Comparison of ENCODE assay signal across 8 mouse cellular contexts in genomic region chrX:57053174-57053992, GRCm38 (mm10). TPM values are rescaled to one million over a fixed set of nuclear protein-coding genes. Genes with fewer than 3 reads are reported as not detected.
DNase-seq lines count a peak whose midpoint lies in the region; ATAC-seq and TF ChIP-seq lines count a peak whose summit lies in the region.

Htatsf1 (plus strand) TSS chrX:57053583.

- H3K4me2 ChIP-seq in heart, embryonic 14.5 days (ENCODE audit: low read length), result peak within 1 kb of the TSS; percentile 65
- H3K4me2 ChIP-seq in liver, embryonic 14.5 days (ENCODE audit: low read depth), result peak within 1 kb of the TSS; percentile 68
- H3K4me2 ChIP-seq in neural tube, embryonic 11.5 days (ENCODE audit: low read depth), result peak within 1 kb of the TSS; percentile 51
- peak within 1 kb of the TSS; percentile 52 for H3K4me2 ChIP-seq in stomach, postnatal 0 days (replicated peaks; ENCODE audit: low read depth)

- peaks cover 27% of the 10 kb centered on the region for H3K36me3 ChIP-seq in heart, embryonic 14.5 days (ENCODE audit: control insufficient read depth, insufficient read depth, low read length)
- H3K36me3 ChIP-seq in liver, embryonic 14.5 days (replicated peaks; ENCODE audit: control insufficient read depth, insufficient read depth, low read depth), result no peaks in the 10 kb centered on the region
- H3K36me3 ChIP-seq in neural tube, embryonic 11.5 days (ENCODE audit: control insufficient read depth, insufficient read depth, low read length), result no peaks in the 10 kb centered on the region
- no peaks in the 10 kb centered on the region for H3K36me3 ChIP-seq in stomach, postnatal 0 days (ENCODE audit: control insufficient read depth, insufficient read depth, low read length)

- H3K4me1 ChIP-seq in heart, embryonic 14.5 days (ENCODE audit: control insufficient read depth in 2 of 2, insufficient read depth in 2 of 2, low read length in 2 of 2), result no peaks in the 10 kb centered on the region
- 0 out of 4 replicates have a peak, but pooled peaks cover 0 to 2% of the 10 kb centered on the region in 2 experiments for H3K4me1 ChIP-seq in liver, embryonic 14.5 days (replicated peaks; ENCODE audit: control insufficient read depth in 2 of 2, insufficient read depth in 2 of 2, low read length in 1 of 2)
- H3K4me1 ChIP-seq in neural tube, embryonic 11.5 days (ENCODE audit: control insufficient read depth, insufficient read depth, low read length), result no peaks in the 10 kb centered on the region
- no peaks in the 10 kb centered on the region for H3K4me1 ChIP-seq in stomach, postnatal 0 days (replicated peaks; ENCODE audit: control insufficient read depth, insufficient read depth)

- no peak for TF ChIP-seq CTCF in liver, embryonic 14.5 days (IDR thresholded peaks at IDR 0.05; ENCODE audit: low read depth)
- no peak; the same call in 1 of the 2 replicates for TF ChIP-seq CTCF in stomach, postnatal 0 days (IDR thresholded peaks at IDR 0.05; ENCODE audit: low read depth)

- peak; percentile 80 for ATAC-seq in CD4-positive, CD25-positive, alpha-beta regulatory T cell, adult 4 months
- ATAC-seq in heart, embryonic 14.5 days (ENCODE audit: insufficient number of reproducible peaks, insufficient read depth, low FRiP score, low read depth), result peak; percentile 93
- ATAC-seq in liver, embryonic 14.5 days (ENCODE audit: insufficient read depth), result peak; percentile 94
- ATAC-seq in neural tube, embryonic 11.5 days (ENCODE audit: insufficient read depth, low FRiP score, low TSS enrichment), result peak; percentile 95
- ATAC-seq in stomach, postnatal 0 days (ENCODE audit: low FRiP score, low TSS enrichment), result peak; percentile 96

- peak within 1 kb of the TSS; percentile 57 to 91 for H3K4me3 ChIP-seq in heart, embryonic 14.5 days (ENCODE audit: control insufficient read depth in 1 of 2, insufficient read depth in 1 of 2, low read depth in 1 of 2, low read length in 2 of 2)
- H3K4me3 ChIP-seq in liver, embryonic 14.5 days (ENCODE audit: insufficient read depth in 1 of 2, low read depth in 2 of 2, low read length in 2 of 2), result peak within 1 kb of the TSS; percentile 75 to 98
- H3K4me3 ChIP-seq in neural tube, embryonic 11.5 days (ENCODE audit: low read depth, low read length), result peak within 1 kb of the TSS; percentile 49
- H3K4me3 ChIP-seq in stomach, postnatal 0 days (ENCODE audit: low read depth, low read length), result peak within 1 kb of the TSS; percentile 59

- peak; percentile 57 for DNase-seq in c-Kit-negative CD71-positive TER-119-positive erythroid progenitor cells, embryonic 14.5 days (ENCODE audit: low read depth, low spot score)
- peak; percentile 44 for DNase-seq in fibroblast of lung, adult 2 months (ENCODE audit: low read depth)
- peak; percentile 85 for DNase-seq in kidney, postnatal 14 days
- peak; percentile 53 to 56 (median 54) for DNase-seq in liver, embryonic 14.5 days (ENCODE audit: low read depth in 3 of 3, low spot score in 3 of 3)
- peak; percentile 86 for DNase-seq in neural tube, embryonic 11.5 days (ENCODE audit: low spot score)
- peak; percentile 85 for DNase-seq in stomach, postnatal 0 days (ENCODE audit: low spot score)

- no peaks in the 10 kb centered on the region for H3K27me3 ChIP-seq in heart, embryonic 14.5 days (ENCODE audit: control insufficient read depth, insufficient read depth, low read length)
- H3K27me3 ChIP-seq in liver, embryonic 14.5 days (ENCODE audit: control insufficient read depth, insufficient read depth, low read length), result no peaks in the 10 kb centered on the region
- H3K27me3 ChIP-seq in neural tube, embryonic 11.5 days (ENCODE audit: control insufficient read depth, insufficient read depth, low read length), result no peaks in the 10 kb centered on the region
- no peaks in the 10 kb centered on the region for H3K27me3 ChIP-seq in stomach, postnatal 0 days (ENCODE audit: control insufficient read depth, insufficient read depth, low read length)

- no peak for TF ChIP-seq EP300 in liver, embryonic 14.5 days (IDR thresholded peaks at IDR 0.05; ENCODE audit: low read depth)
- no peak for TF ChIP-seq EP300 in stomach, postnatal 0 days (optimal IDR thresholded peaks at IDR 0.05)

- 21% methylated on average over 75 of the region's 85 CpGs for WGBS in heart, embryonic 14.5 days
- 15% methylated on average over 79 of the region's 85 CpGs for WGBS in liver, embryonic 14.5 days (ENCODE audit: insufficient replicate concordance)
- WGBS in neural tube, embryonic 11.5 days, result 18% methylated on average over 62 of the region's 85 CpGs
- 16% methylated on average over 57 of the region's 85 CpGs for WGBS in stomach, postnatal 0 days

- peak within 1 kb of the TSS; percentile 76 for H3K9ac ChIP-seq in heart, embryonic 14.5 days (ENCODE audit: low read length)
- H3K9ac ChIP-seq in liver, embryonic 14.5 days (replicated peaks), result peak within 1 kb of the TSS; percentile 66
- peak within 1 kb of the TSS; percentile 71 for H3K9ac ChIP-seq in neural tube, embryonic 11.5 days (ENCODE audit: low read length)
- H3K9ac ChIP-seq in stomach, postnatal 0 days (ENCODE audit: low read length), result peak within 1 kb of the TSS; percentile 67

- H3K9me3 ChIP-seq in heart, embryonic 14.5 days (ENCODE audit: control insufficient read depth, low read length), result no peaks in the 10 kb centered on the region
- no peaks in the 10 kb centered on the region for H3K9me3 ChIP-seq in liver, embryonic 14.5 days (ENCODE audit: control insufficient read depth, low read length)
- no peaks in the 10 kb centered on the region for H3K9me3 ChIP-seq in neural tube, embryonic 11.5 days (ENCODE audit: control insufficient read depth, low read length)
- no peaks in the 10 kb centered on the region for H3K9me3 ChIP-seq in stomach, postnatal 0 days (ENCODE audit: control insufficient read depth, low read length)

- peak within 1 kb of the TSS; percentile 92 to 99 for H3K27ac ChIP-seq in heart, embryonic 14.5 days (replicated peaks in 1 of 2; ENCODE audit: control insufficient read depth in 1 of 2, insufficient read depth in 1 of 2, low read depth in 2 of 2, low read length in 2 of 2)
- peak within 1 kb of the TSS; percentile 56 for H3K27ac ChIP-seq in liver, embryonic 14.5 days
- peak within 1 kb of the TSS; percentile 83 for H3K27ac ChIP-seq in neural tube, embryonic 11.5 days (ENCODE audit: low read depth, low read length)
- peak within 1 kb of the TSS; percentile 95 for H3K27ac ChIP-seq in stomach, postnatal 0 days (replicated peaks)

RNA-seq across cellular contexts. Expression of gene Htatsf1, which starts in this region (rescaled TPM):
- 10 to 100 TPM; 24.6 to 26.9 TPM for polyA plus RNA-seq in CD4-positive, CD25-positive, alpha-beta regulatory T cell, adult 4 months (2017; shearing (Covaris generic))
- 66.5 and 66.6 TPM in 2 replicates for polyA plus RNA-seq in heart, embryonic 14.5 days (2014; fragmentation: Nextera tagmentation; extraction: Ambion mirVana)
- 5.9 and 10.6 TPM in 2 replicates for polyA plus RNA-seq in liver, embryonic 14.5 days (2012; rRNA removed)
- polyA plus RNA-seq in liver, embryonic 14.5 days (2014; fragmentation: Nextera tagmentation; extraction: Ambion mirVana), result 25.7 and 26.1 TPM in 2 replicates
- polyA plus RNA-seq in neural tube, embryonic 11.5 days (2014; fragmentation: Nextera tagmentation; extraction: Ambion mirVana), result 87.6 and 88.5 TPM in 2 replicates
- polyA plus RNA-seq in stomach, postnatal 0 days (2015; fragmentation: Nextera tagmentation; extraction: Ambion mirVana), result 37.2 and 38.3 TPM in 2 replicates

Comparison
In these comparisons a context has a peak if more than half of its experiments do, and no peak if none do; other contexts are left out.
1. Peak in every context shown above with its lines: DNase-seq, ATAC-seq, H3K4me3 ChIP-seq and H3K27ac ChIP-seq.